Mouse (Mus musculus) thymus, adult 18-20 months (tissue): ENCODE measurements around the gene Aarsd1.
"Not testable (repeated sequence)": the region's sequence is repeated elsewhere in the genome, so short reads cannot be mapped to it uniquely, and the experiment has no call there.

Experiments used
- DNase-seq, 2 experiments: peaks; one replicate each; pipeline ENCODE4 v3.0.0; 2022; ENCODE audit warnings: mixed read lengths in 2 of 2

Gene Aarsd1

DNA sequence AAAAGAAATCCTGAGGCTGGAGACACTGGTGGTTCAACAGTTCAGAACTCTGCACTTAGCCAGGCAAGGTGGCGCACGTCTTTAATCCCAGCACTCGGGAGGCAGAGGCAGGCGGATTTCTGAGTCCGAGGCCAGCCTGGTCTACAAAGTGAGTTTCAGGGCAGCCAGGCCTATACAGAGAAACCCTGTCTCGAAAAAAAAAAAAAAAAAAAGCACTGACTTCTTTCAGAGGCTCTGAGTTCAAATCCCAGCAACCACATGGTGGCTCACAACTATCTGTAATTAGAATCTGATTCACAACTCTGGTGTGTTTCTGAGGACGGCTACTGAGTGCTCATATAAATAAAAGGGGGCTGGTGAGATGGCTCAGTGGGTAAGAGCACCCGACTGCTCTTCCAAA is 29.4 kb upstream of the Aarsd1 start:
- not testable (repeated sequence) for DNase-seq

DNA sequence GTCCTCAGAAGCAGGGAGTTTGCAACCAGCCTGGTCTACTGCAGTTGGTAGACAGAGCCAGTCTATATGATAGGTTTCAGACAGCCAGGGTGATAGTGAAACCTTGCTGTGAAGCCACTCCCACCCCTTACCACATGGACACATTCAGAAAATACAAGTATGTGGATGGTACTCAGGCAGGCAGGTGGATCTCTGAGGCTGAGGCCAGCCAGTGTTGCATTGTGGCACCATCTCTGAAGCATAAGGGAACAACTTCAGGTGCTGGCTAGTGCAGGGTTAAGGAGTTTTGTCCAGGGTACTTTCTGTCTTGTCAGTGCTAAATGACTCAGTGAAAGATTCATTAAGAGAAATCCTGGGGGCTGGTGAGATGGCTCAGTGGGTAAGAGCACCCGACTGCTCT is 28.9 kb upstream of the Aarsd1 start:
- no peak for DNase-seq

DNA sequence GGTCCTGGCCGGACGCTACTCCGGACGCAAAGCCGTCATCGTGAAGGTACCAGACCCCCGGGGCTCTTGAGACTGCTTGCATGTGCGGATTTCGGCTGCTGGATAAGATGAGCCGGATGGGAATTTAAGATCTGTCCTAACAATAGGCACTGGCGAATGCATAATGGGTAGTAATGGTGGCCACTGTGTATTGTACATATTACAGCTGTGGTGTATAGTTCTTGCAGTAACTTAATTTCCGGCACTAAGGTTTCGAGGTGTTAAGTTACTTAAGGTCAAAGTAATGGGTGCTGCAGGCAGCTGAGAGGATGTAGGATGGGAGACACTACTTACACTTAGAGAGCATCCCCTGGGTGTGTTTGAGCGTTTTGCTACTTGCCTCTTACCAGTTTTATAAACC is 25.3 kb upstream of the Aarsd1 start:
- DNase-seq = no peak

DNA sequence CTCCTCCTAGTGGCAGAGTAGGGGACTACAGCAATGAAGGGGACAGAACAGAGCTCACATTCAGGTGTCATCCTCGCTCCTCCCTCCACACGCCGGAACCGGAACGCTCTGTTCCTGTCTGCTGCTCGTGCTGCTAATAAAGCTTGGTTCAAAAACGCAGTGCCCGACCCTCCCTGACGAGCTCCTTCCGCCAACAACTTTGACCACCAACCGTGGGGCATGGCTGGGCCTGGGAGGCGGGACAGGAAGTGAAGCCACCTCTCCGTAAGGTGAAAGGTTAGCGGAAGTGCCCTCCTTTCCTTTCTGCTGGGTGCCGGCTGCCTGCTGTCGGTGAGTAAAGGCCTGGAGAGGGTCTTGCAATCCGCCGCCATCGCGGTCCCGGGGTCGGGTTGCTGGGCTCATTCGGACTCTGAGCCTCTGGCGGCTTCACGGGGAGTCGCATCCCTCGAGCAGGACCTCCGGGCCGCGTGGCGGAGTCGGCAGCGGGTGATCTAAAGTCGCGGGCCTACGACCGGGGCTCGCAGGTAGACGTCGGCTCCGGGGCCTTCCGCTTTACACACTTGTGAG is 24.8 kb upstream of the Aarsd1 start, which contains the start of gene Rpl27:
TSS of gene Rpl27 (plus strand) at position 172 of the 567 bp plus-strand sequence.
- DNase-seq = peak; percentile 97 to 99

DNA sequence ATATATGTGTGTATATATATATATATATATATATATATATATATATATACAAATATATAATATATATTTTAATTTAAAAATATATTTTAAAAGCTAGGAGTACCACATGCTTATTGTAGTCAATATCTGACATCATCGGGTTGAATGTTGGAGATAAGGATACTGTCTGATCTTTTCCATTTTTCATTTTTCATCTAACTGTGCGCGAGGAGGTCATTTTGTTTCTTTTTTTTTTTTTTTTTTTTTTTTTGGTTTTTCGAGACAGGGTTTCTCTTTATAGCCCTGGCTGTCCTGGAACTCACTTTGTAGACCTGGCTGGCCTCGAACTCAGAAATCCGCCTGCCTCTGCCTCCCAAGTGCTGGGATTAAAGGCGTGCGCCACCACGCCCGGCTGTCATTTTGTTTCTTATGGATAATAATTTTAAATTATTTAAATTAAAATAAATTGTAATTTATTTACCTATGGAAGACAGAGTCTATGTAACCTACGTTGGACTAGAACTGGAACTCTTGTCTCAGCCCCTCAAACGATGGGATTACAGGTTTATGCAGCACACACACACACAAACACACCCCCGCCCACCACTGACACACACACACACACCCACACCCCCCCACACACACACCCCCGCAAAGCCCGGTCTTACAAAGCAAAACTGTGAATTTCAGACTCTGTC is 24.2 kb upstream of the Aarsd1 start:
- DNase-seq = not testable (repeated sequence)

GRCm38 (mm10) chr11:101438006-101438405 is 20.6 kb upstream of the Aarsd1 start:
- DNase-seq = not testable (repeated sequence)

DNA sequence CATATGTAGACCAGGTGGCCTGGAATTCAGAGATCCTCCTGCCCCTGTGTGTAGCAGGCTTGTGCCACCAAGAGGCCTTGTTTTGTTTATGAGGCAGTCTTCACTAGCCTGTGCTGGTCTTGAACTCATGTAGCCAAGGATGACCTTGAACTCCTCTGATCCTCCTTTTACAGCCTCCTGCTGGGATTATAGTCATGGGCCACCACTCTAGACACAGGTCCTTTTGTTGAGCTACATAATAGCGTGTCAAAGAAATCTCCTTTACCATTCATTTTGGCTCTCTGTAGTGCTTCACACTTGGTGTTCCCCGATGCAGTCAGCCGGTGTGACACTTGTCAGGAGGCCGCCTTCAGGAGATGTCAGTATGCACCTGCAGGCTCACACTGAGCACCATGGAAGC is 19.5 kb upstream of the Aarsd1 start:
- no peak for DNase-seq

- DNase-seq = no peak
These were observed 18.4 kb upstream of the Aarsd1 start for GRCm38 (mm10) chr11:101435831-101436230.

- DNase-seq = no peak
These were observed 16.0 kb upstream of the Aarsd1 start for GRCm38 (mm10) chr11:101433396-101433795.

DNA sequence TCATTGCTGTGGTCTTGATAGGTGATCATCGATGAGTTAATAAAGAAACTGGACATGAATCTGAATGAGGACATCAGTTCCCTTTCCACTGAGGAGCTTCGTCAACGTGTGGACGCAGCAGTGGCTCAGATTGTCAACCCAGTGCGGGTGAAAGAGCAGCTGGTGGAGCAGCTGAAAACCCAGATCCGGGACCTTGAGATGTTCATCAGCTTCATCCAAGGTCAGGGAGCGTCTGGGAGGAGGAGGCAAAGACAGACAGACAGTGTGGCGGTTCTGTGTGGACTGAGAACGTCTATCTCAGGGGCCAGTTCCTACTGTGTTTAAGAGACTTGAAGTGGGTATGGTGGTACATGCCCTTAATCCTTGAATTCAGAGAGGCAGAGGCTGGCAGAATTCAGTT is 13.9 kb upstream of the Aarsd1 start:
- DNase-seq = no peak

- DNase-seq = no peak
These were observed 8.8 kb upstream of the Aarsd1 start for GRCm38 (mm10) chr11:101426165-101426564.

DNA sequence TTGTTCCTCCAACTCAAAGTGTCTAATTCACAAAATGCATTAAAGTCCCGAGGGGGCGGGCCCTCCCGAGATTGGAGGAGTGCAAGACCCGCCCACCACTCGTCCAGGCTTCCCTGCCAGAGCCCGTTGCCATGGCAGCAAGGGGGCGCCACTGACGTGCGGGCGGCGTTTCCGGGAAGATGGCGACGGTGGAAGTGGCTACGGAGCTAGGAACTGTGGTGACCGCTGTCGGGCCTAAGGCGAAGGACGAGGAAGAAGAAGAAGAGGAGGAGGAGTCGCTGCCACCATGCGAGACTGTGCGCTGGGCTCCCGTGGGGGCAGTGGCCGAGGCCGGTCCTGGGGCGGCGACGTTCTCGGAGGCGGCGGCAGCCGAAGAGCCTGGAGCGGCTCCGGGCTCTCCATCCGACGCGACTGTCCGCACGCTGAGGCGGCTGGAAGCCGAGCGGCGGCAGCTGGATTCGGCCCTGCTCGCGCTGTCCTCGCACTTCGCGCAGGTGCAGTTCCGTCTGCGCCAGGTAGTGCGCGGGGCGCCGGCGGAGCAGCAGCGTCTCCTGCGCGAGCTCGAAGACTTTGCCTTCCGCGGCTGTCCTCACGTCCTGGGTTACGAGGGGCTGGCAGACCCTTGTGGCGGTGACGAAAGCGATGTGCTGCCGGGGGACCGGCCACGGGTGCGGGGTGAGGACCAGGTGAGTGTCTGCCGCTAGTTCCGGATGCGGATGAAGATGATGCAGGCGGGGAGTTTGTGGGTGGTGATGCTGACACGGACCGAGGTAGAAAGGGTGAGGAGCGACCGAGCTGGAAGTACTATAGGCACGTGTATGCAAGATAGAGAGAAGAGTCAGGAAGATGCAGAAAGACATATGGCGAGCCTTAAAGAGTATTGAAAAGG is 7.8 kb upstream of the Aarsd1 start, which contains the start of the genes Rundc1 and Ptges3l:
TSS of gene Rundc1 (plus strand) at position 161 of the 889 bp plus-strand sequence.
TSS of gene Ptges3l (minus strand) at position 409 of the 889 bp plus-strand sequence.
- DNase-seq = peak; percentile 95 to 96

DNA sequence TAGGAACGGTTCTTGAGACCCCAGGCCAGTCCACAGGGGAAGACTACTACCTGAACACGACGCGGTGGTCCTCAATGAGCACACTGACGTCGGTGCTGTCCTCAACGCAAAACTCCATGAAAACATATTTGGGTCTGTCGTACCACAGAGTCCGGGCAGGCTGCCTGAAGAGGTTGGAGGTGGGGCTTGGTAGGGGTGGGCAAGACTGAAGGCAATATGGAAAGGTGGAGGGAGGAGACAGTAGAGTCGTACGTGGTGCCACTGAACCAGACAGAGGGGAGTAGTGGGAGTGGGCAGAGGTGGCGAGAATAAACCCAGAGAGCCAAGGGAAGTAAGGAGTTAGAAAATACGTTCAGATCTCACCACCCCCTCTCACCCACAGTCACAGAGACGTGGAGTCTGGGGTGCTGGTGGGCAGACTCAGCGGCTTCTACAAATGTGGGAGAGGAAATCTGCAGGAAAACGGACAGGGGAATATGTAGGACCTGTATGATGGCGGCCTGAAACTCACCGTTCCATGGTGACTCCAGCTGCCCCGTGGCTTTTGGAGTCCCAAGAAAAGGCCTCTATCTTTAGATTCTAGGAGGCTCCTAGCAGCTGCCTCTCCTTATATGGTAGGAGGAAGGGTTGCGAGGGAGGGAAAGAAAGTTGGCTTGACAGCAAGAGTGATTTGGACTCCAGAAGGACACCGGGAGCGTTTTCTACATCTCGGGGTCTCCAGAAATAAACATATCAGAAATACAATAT is 6.9 kb upstream of the Aarsd1 start, which contains the start of gene Gm27029:
TSS of gene Gm27029 (minus strand) at position 692 of the 747 bp plus-strand sequence.
- peak in 1 of 2 experiments; percentile 26 for DNase-seq

- DNase-seq = no peak
These were observed 2.7 kb upstream of the Aarsd1 start for GRCm38 (mm10) chr11:101420148-101420547.

GRCm38 (mm10) chr11:101419610-101420009 is 2.2 kb upstream of the Aarsd1 start:
- DNase-seq = no peak

- no peak for DNase-seq
These were observed 1.6 kb upstream of the Aarsd1 start for GRCm38 (mm10) chr11:101418991-101419390.

DNA sequence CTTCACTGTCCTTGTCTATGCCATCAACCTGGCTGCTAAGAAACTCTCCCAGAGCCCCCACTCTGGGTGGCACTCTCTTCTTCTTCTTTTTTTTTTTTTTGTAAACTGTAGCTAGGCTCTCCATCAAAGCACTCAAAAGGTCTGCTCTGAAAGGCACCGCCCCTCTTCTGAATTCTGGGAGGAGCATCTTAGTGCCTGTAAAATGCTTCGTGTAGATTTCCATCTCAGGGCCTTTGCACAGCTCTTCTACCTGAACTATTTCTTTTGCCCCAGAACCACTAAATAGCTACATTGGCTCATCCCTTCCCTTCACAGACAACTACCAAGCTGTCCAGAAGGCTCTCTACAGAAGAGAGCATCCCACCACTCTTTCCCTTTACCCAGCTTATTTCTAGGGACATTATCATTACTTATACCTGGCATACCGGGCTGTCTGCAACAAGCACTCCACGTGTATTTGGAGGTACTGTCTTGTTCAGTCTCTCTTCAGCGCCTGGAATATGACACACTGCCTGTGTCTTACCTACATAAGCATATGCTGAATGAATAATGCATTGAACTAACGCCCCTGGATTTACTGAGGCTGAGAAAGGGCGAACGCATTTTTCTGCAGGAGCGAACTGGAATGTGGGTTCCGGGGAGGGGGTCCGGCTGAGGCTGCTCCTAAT is 848 bp downstream of the Aarsd1 start:
- no peak for DNase-seq

- no peak for DNase-seq
These were observed 2.1 kb downstream of the Aarsd1 start for GRCm38 (mm10) chr11:101415306-101415705.

GRCm38 (mm10) chr11:101395110-101395509 is 22.3 kb downstream of the Aarsd1 start:
- peak; percentile 24 to 34 for DNase-seq

GRCm38 (mm10) chr11:101381817-101382216 is 35.6 kb downstream of the Aarsd1 start:
- DNase-seq = no peak

- DNase-seq = no peak
These were observed 38.5 kb downstream of the Aarsd1 start for GRCm38 (mm10) chr11:101378926-101379325.

GRCm38 (mm10) chr11:101378196-101378595 is 39.2 kb downstream of the Aarsd1 start:
- DNase-seq = not testable (repeated sequence)
